Comparison of ENCODE assay signal across 22 mouse cellular contexts in the genomic region with DNA sequence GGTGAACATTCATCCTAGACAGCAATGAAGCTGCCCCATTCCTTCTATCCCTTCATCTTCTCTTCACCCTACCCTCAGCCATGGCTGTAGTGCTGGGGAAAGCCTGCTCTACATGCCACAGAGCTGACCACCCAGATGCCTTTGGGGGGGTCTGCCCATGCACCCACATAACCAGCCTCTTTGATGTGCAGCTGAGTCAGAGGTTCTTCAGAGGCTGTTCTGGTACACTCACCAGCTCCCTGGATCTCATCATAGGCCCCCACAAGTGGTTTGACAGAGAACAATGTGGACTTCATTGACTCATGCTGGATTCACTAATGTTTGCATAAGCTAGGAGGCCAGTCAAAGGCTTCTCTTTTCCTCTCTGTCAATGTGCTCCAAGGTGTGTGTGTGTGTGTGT.
DNase-seq lines count a peak whose midpoint lies in the region; ATAC-seq and TF ChIP-seq lines count a peak whose summit lies in the region.
"Had no signal": no experiment of that assay in that cellular context is flagged by ENCODE, and none has a peak within 500 bp of the region (broad histone marks: within the 10 kb centered on the region; RNA-seq: fewer than 3 reads in every experiment).

No protein-coding gene starts in this region.

- H3K9me3 ChIP-seq in midbrain, embryonic 11.5 days (ENCODE audit: control insufficient read depth, low read length) = no peaks in the 10 kb centered on the region
- H3K9me3 ChIP-seq in midbrain, embryonic 16.5 days (replicated peaks; ENCODE audit: control insufficient read depth, low read length, poor library complexity, severe bottlenecking) = no peaks in the 10 kb centered on the region
- H3K9me3 ChIP-seq: forebrain, embryonic 15.5 days; heart, embryonic 12.5 days; heart, embryonic 15.5 days had no signal

- TF ChIP-seq CTCF in embryonic fibroblast, embryonic 13.5 days (IDR thresholded peaks at IDR 0.05; ENCODE audit: borderline replicate concordance, insufficient read depth, low read length) = no peak

- no peaks in the 10 kb centered on the region for H3K4me1 ChIP-seq in midbrain, embryonic 11.5 days (ENCODE audit: control insufficient read depth, insufficient read depth, low read length)
- H3K4me1 ChIP-seq in midbrain, embryonic 16.5 days (ENCODE audit: control insufficient read depth, insufficient read depth, low read length) = no peaks in the 10 kb centered on the region
- H3K4me1 ChIP-seq in embryonic fibroblast, embryonic 13.5 days (ENCODE audit: control insufficient read depth, insufficient read depth, low read length) = peaks cover 16% of the 10 kb centered on the region
- H3K4me1 ChIP-seq: forebrain, embryonic 15.5 days; heart, embryonic 12.5 days; heart, embryonic 15.5 days had no signal

- DNase-seq in midbrain, embryonic 11.5 days (ENCODE audit: low spot score, missing footprints) = peak; percentile 47
- peak; percentile 56 for DNase-seq in NIH3T3 (ENCODE audit: low read depth)
- DNase-seq in layer of hippocampus, postnatal 25 days (ENCODE audit: extremely low spot score in 1 of 2, low spot score in 1 of 2) = no peak
- DNase-seq in kidney, postnatal 36 days = no peak
- DNase-seq: adrenal gland, adult 8-10 months; adrenal gland, postnatal 25 days; cerebellum, adult 18-20 months; cerebellum, adult 9-10 months; cerebellum, postnatal 14 days; gastrocnemius, postnatal 25 days; heart, adult 18-20 months; heart, postnatal 10 days; heart, postnatal 36 days had no signal

- H3K4me3 ChIP-seq in midbrain, embryonic 11.5 days (ENCODE audit: low read depth, low read length) = no peak overlapping the region
- no peak overlapping the region for H3K4me3 ChIP-seq in midbrain, embryonic 16.5 days (ENCODE audit: low read depth, low read length)
- H3K4me3 ChIP-seq in embryonic fibroblast, embryonic 13.5 days (ENCODE audit: insufficient read depth, low read length) = no peak overlapping the region
- H3K4me3 ChIP-seq: forebrain, embryonic 15.5 days; heart, embryonic 12.5 days; heart, embryonic 15.5 days had no signal

- ATAC-seq in midbrain, embryonic 11.5 days (ENCODE audit: low FRiP score) = no peak
- ATAC-seq in midbrain, embryonic 16.5 days = no peak
- ATAC-seq: activated CD4-positive, CD25-positive, alpha-beta regulatory T cell, adult 4 months; forebrain, embryonic 15.5 days; hindbrain, postnatal 0 days; inflammation-experienced regulatory T-cells, adult 6 months had no signal

- no peak overlapping the region for H3K9ac ChIP-seq in midbrain, embryonic 11.5 days (ENCODE audit: low read length)
- H3K9ac ChIP-seq in midbrain, embryonic 16.5 days (ENCODE audit: low read depth, low read length) = no peak overlapping the region
- H3K9ac ChIP-seq: forebrain, embryonic 15.5 days; heart, embryonic 12.5 days; heart, embryonic 15.5 days; hindbrain, embryonic 14.5 days had no signal

- no peaks in the 10 kb centered on the region for H3K27me3 ChIP-seq in midbrain, embryonic 11.5 days (ENCODE audit: control insufficient read depth, insufficient read depth, low read length)
- H3K27me3 ChIP-seq in midbrain, embryonic 16.5 days (ENCODE audit: control insufficient read depth, insufficient read depth, low read depth, low read length) = no peaks in the 10 kb centered on the region
- H3K27me3 ChIP-seq: forebrain, embryonic 15.5 days; heart, embryonic 12.5 days; heart, embryonic 15.5 days had no signal

- H3K27ac ChIP-seq in midbrain, embryonic 11.5 days (ENCODE audit: low read depth, low read length) = no peak overlapping the region
- H3K27ac ChIP-seq in midbrain, embryonic 16.5 days (ENCODE audit: low read length) = no peak overlapping the region
- H3K27ac ChIP-seq in embryonic fibroblast, embryonic 13.5 days (ENCODE audit: insufficient read depth, low read length) = peak overlapping the region; percentile 98
- H3K27ac ChIP-seq: forebrain, embryonic 15.5 days; heart, embryonic 15.5 days; hindbrain, embryonic 14.5 days; hindbrain, postnatal 0 days had no signal

- H3K36me3 ChIP-seq in midbrain, embryonic 11.5 days (ENCODE audit: control insufficient read depth, insufficient read depth, low read length) = no peaks in the 10 kb centered on the region
- no peaks in the 10 kb centered on the region for H3K36me3 ChIP-seq in midbrain, embryonic 16.5 days (ENCODE audit: control insufficient read depth, insufficient read depth, low read length)
- H3K36me3 ChIP-seq: forebrain, embryonic 15.5 days; heart, embryonic 12.5 days; heart, embryonic 15.5 days had no signal

- H3K4me2 ChIP-seq in midbrain, embryonic 11.5 days = no peak overlapping the region
- H3K4me2 ChIP-seq in midbrain, embryonic 16.5 days (ENCODE audit: low read length) = no peak overlapping the region
- H3K4me2 ChIP-seq: forebrain, embryonic 15.5 days; heart, embryonic 12.5 days; heart, embryonic 15.5 days; hindbrain, embryonic 14.5 days had no signal

- no peak for TF ChIP-seq POLR2A in embryonic fibroblast, embryonic 13.5 days (IDR thresholded peaks at IDR 0.05; ENCODE audit: low read depth, low read length)

Comparison
In these comparisons a context has a peak if more than half of its experiments do, and no peak if none do; other contexts are left out.
1. DNase-seq: peak in midbrain, embryonic 11.5 days (single experiment) and NIH3T3 (single experiment); none in layer of hippocampus, postnatal 25 days (0 of 2) and kidney, postnatal 36 days (0 of 2).